Mouse (Mus musculus) liver, adult (tissue): ENCODE data around the gene Spopl.

ENCODE experiments used
- GATA4 ChIP-seq: IDR thresholded peaks from 2 replicates; pipeline ENCODE4 v1.6.1; 2014; ENCODE audit warnings: mild to moderate bottlenecking, low read length; ENCODE audit not compliant: insufficient replicate concordance

Gene Spopl

GRCm38 (mm10) chr2:23467471-23467870, 104.4 kb downstream of the Spopl start:
- no peak for TF ChIP-seq GATA4

- no peak for TF ChIP-seq GATA4
Observed at GRCm38 (mm10) chr2:23457452-23457851, 114.5 kb downstream of the Spopl start.
